Mouse (Mus musculus) limb, embryonic 12.5 days (tissue): ENCODE results near the gene Adgrg7. TPM values are rescaled to one million over a fixed set of nuclear protein-coding genes. Genes with fewer than 3 reads are reported as not detected.
A peak's percentile ranks its signal among the peaks of the same experiment; 100 is the strongest.

Experiments
- ATAC-seq: fragments of 200-750 bp; cut with Nextera tagmentation; 2 replicates; pipeline ENCODE4 v1.8.0; 2017; ENCODE audit warnings: low read depth, moderate TSS enrichment; ENCODE audit not compliant: insufficient number of reproducible peaks, insufficient read depth, low FRiP score, low TSS enrichment
- H3K27ac ChIP-seq: fragments of 300-500 bp; sonication (generic); 2 replicates; pipeline ENCODE4 v1.5.1; 2016; ENCODE audit warnings: mild to moderate bottlenecking, moderate library complexity
- H3K27me3 ChIP-seq: fragments of 300-500 bp; sonication (generic); 2 replicates; pipeline ENCODE4 v1.6.1; 2016; ENCODE audit warnings: mild to moderate bottlenecking, moderate library complexity
- H3K36me3 ChIP-seq: fragments of 300-500 bp; sonication (generic); 2 replicates; pipeline ENCODE4 v1.6.1; 2016; ENCODE audit warnings: mild to moderate bottlenecking, moderate library complexity
- H3K4me1 ChIP-seq: fragments of 300-500 bp; sonication (generic); replicated peaks from 2 replicates; pipeline ENCODE4 v1.6.1; 2016
- H3K4me2 ChIP-seq: fragments of 300-500 bp; sonication (generic); 2 replicates; pipeline ENCODE4 v1.6.1; 2016; ENCODE audit warnings: mild to moderate bottlenecking, moderate library complexity
- H3K4me3 ChIP-seq: fragments of 300-500 bp; sonication (generic); replicated peaks from 2 replicates; pipeline ENCODE4 v1.5.1; 2016; ENCODE audit warnings: mild to moderate bottlenecking
- H3K9ac ChIP-seq: fragments of 300-500 bp; sonication (generic); replicated peaks from 2 replicates; pipeline ENCODE4 v1.6.1; 2016; ENCODE audit warnings: mild to moderate bottlenecking, moderate library complexity
- H3K9me3 ChIP-seq: fragments of 300-500 bp; sonication (generic); 2 replicates; pipeline ENCODE4 v1.6.1; 2016; ENCODE audit warnings: mild to moderate bottlenecking, moderate library complexity
- WGBS: fragments of 180-500 bp; shearing (Covaris S2); methylation state at CpG from one replicate; pipeline ENCODE4 v1.1.7; 2016; 5-methylcytosine and 5-hydroxymethylcytosine counted together
- polyA plus RNA-seq: library from polyadenylated mRNA; unstranded; fragments of >200 nt; fragmentation: Nextera tagmentation; extraction: Ambion mirVana; gene quantifications from 2 replicates; pipeline ENCODE4 v1.2.1, GENCODE M21; 2016

Gene Adgrg7
- polyA plus RNA-seq, 1 experiment from 2014 or later: not detected

DNA sequence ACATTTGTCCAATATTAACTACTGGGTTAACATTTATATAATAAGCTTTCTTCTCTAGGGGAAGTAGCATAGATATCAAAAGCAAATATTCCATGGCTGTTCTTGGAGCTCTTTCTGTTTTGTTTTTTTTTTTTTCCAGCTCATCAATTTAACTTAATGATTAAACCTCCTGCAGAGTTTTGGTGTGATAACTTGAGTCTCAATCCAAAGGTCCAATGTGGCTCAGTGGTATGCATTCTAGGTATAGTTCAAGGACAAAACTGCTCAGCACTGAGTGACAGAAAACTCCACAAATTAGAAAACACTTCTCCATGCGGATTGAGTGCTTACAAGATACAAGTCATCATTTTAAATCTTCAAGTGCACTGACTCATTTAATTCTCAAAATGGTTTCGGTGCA lies 9.7 kb downstream of the Adgrg7 start:
- Histone ChIP-seq H3K27ac (no peak overlapping the region), H3K4me1 (no peaks in the 10 kb centered on the region), H3K9ac (no peak overlapping the region), H3K36me3 (no peaks in the 10 kb centered on the region), H3K4me2 (no peak overlapping the region), H3K9me3 (no peaks in the 10 kb centered on the region), H3K4me3 (no peak overlapping the region), H3K27me3 (no peaks in the 10 kb centered on the region)
- 88% methylated on average over 2 of the region's 2 CpGs for WGBS
- ATAC-seq: no peak

DNA sequence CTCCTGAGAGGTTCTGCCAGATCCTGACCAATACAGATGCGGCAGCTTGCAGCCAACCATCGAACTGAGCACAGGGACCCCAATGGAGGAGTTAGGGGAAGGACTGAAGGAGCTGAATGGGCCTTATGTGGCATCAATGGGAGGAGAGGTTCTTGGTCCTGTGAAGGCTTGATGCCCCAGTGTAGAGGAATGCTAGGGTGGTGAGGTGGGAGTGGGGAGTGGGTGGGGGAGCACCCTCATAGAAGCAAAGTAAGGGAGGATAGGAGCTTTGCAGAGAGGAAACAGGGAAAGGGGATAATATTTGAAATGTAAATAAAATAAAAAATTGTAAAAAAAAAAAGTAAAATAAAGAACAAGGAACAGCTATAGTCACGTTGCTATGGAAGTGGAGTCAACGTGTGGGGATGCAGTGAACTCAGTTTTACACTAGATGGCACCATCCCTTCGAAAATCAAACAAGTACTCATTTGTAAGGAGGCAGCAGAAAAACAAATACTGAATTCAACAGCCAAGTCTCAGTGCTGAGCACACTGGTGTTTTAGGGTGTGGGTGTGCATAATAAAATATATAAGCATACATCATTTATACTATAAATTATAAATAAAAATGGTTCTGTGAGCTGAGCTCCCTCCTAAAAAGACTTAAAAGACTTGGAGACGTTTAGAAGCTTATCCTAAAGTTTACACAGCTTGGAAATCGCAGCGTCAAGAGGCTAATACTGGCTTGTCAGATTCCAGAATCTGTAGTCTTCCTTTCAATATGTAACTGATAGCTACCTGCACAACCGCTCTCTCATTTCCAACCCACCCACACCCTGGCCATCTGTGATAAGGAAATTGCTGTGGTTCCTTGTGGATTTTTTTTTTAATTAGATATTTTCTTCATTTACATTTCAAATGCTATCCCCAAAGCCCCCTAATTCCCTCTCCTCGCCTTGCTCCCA lies 24.2 kb downstream of the Adgrg7 start:
- Histone ChIP-seq H3K4me3 (no peak overlapping the region), H3K27me3 (peaks cover 6% of the 10 kb centered on the region), H3K9me3 (no peaks in the 10 kb centered on the region), H3K27ac (no peak overlapping the region), H3K36me3 (no peaks in the 10 kb centered on the region), H3K4me1 (no peaks in the 10 kb centered on the region), H3K4me2 (no peak overlapping the region), H3K9ac (no peak overlapping the region)
- no peak for ATAC-seq
- WGBS: 50% methylated on average over 10 of the region's 10 CpGs

DNA sequence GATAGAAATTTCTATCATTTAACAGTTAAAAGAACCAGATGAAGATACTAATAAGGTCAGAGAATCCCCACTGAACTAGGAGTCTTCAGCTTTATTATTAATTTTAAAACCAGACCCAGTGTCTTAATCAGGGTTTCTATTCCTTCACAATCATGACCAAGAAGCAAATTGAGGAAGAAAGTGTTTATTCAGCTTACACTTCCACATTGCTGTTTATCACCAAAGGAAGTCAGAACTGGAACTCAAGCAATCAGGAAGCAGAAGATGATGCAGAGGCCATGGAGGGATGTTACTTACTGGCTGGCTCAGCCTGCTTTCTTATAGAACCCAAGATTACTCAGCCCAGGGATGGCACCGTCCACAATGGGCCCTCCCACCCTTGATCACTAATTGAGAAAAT lies 66.6 kb downstream of the Adgrg7 start:
- no peak for ATAC-seq
- H3K9ac ChIP-seq: no peak overlapping the region
- WGBS: 36% methylated on average over 1 of the region's 1 CpGs
- H3K27me3 ChIP-seq: no peaks in the 10 kb centered on the region
- H3K4me2 ChIP-seq: no peak overlapping the region
- H3K27ac ChIP-seq: no peak overlapping the region
- no peaks in the 10 kb centered on the region for H3K36me3 ChIP-seq
- no peaks in the 10 kb centered on the region for H3K9me3 ChIP-seq
- H3K4me3 ChIP-seq: no peak overlapping the region
- no peaks in the 10 kb centered on the region for H3K4me1 ChIP-seq

DNA sequence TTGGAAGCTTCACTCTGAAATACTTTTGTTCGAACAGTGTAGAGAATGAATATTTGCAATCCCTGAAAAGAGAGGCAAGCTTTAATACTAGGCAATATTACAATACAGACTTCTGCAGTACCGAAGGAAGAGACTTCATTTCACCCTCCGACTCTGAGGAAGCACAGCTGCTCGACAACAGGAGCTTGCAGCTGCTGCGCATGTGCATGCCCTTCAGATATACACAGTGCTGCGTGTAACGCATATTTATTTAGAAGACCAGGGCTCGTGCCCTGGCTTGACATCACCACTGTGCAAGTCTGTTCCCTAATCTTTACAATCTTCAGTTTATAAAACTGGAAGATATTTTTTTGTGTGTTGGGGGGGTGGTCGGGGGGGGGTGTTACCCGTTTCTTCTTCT lies 70.7 kb downstream of the Adgrg7 start:
- 85% methylated on average over 10 of the region's 10 CpGs for WGBS
- no peak for ATAC-seq
- H3K27ac ChIP-seq: no peak overlapping the region
- H3K27me3 ChIP-seq: no peaks in the 10 kb centered on the region
- no peaks in the 10 kb centered on the region for H3K9me3 ChIP-seq
- no peak overlapping the region for H3K4me3 ChIP-seq
- no peak overlapping the region for H3K9ac ChIP-seq
- no peaks in the 10 kb centered on the region for H3K36me3 ChIP-seq
- no peaks in the 10 kb centered on the region for H3K4me1 ChIP-seq
- H3K4me2 ChIP-seq: no peak overlapping the region

DNA sequence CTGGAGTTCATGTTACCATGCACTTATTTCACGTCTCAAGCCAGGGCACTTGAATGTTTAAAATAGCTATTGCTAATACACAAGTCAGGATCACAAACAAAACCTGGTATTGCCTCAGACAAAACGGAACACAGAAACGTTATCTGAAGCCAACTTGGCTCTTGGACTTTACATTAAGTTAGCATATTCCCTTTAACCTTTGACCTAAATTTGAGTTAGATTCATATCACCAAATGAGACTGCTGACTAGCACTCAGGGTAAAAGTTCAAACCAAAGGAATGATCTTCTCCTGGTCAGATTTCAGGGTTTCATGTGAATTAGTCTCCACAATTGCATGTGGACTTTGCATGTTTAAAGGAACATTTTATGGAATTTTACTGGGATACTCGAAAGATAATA lies 73.3 kb downstream of the Adgrg7 start:
- no peaks in the 10 kb centered on the region for H3K27me3 ChIP-seq
- no peaks in the 10 kb centered on the region for H3K36me3 ChIP-seq
- WGBS: 67% methylated on average over 4 of the region's 4 CpGs
- H3K9me3 ChIP-seq: no peaks in the 10 kb centered on the region
- no peak overlapping the region for H3K9ac ChIP-seq
- no peak for ATAC-seq
- H3K4me2 ChIP-seq: no peak overlapping the region
- no peak overlapping the region for H3K27ac ChIP-seq
- no peaks in the 10 kb centered on the region for H3K4me1 ChIP-seq
- H3K4me3 ChIP-seq: no peak overlapping the region

DNA sequence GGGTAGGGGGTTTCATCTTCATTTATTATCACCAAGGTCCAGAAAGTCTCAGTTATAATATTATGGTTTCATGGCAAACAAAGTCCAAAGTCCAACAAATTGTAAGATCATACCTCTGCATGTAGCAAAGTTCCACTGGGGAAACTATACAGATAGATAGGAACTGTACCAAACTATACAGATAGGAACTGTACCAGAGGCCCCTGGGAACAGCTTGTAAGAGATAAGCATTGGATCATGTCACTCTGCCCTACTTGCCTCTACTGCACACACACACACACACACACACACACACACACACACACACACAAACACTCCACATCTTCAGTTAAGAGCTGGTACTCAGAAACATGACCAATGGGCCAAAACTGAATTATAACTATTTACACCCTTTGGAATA lies 76.6 kb downstream of the Adgrg7 start:
- no peak for ATAC-seq
- Histone ChIP-seq H3K4me1 (peaks cover 10% of the 10 kb centered on the region), H3K27me3 (no peaks in the 10 kb centered on the region), H3K4me3 (no peak overlapping the region), H3K9ac (no peak overlapping the region), H3K27ac (no peak overlapping the region), H3K4me2 (no peak overlapping the region), H3K36me3 (no peaks in the 10 kb centered on the region), H3K9me3 (no peaks in the 10 kb centered on the region)

DNA sequence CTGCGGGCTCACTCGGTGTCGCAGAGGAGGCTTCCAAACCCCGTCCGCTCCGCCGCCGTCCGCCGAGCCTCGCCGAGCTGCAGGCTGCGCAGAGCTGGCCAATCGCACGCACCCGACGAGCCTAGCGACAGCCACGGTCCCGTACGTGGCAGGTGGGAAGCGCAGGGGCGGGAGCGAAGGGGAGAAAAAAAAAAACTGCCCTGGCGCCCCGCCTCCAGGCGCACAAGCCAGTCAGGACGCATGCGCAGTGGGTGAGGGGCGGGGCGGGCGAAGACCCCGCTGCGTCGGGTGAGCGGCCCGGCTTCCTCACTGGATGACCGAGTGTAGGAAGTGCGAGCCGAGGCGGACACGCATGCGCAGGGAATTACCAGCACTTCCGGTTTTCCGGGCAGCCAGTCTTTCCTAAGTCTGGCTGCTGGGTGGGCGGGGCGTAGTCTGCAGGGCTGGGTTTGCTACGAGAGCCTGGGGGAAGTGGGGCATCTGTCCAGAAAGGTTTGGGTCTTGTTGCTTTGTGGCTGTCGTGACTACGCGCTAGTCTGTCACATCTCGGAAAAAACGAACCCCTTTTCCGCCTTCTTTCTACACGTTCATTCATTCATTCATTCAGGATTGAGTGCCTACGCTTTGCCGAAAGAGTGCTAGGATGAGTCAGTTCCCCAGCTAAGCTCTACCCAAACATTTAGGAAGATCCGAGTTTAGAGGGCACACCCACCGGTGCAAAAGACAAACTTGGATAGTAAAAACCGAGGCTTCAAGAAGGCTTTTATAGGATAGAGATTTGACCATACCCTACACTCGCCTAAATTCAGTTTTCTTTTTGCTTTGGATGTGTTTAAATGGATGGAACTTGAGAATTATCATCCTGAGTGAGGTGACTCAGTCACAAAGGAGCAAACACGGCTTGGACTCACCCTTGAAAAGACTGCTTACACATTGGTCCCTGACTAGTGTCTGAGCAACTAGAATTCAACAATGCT lies 78.1 kb downstream of the Adgrg7 start, which contains the start of gene Tfg:
Tfg (minus strand) TSS at position 227 of the 977 bp plus-strand sequence.
- Histone ChIP-seq H3K9ac (peak within 1 kb of the TSS; percentile 85), H3K36me3 (peaks cover 2% of the 10 kb centered on the region; the same call in 1 of the 2 replicates), H3K4me1 (peaks cover 10% of the 10 kb centered on the region), H3K9me3 (no peaks in the 10 kb centered on the region), H3K4me3 (peak within 1 kb of the TSS; percentile 78), H3K4me2 (peak within 1 kb of the TSS; percentile 68), H3K27ac (peak within 1 kb of the TSS; percentile 99), H3K27me3 (no peaks in the 10 kb centered on the region)
- peak; percentile 98 for ATAC-seq
- WGBS: under 1% methylated on average over 60 of the region's 62 CpGs

DNA sequence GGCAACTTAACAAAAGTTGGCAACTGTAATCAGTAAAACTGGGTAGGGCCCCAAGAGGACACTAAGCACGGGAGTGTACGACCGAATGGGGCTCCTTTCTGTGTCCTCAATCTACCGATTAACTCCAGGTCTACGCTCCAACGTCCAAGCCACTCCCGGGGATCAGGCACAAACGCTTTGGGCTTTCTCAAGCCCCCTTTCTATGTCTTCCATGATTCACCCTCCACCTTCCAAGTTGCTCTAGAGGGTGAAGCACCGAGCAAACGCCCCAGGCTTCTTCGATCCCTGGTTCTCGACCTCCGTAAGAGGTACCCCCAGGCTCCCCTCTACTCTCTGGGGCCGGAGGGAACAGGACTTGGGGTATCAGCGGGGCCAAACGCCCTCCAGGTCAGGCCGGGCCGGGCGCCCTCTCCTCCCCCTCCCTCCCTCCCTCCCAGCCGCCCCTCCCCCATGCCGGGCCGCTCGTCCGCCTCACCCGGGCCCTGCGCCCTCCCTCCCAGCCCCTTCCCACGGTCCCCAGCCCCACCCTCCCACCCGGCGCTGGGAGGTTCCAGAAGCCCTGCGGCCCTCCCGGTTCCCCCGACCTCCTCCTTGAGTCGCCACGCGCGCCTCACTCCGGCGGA lies 79.0 kb downstream of the Adgrg7 start:
- Histone ChIP-seq H3K9ac (peak overlapping the region; percentile 85), H3K4me2 (peak overlapping the region; percentile 68), H3K36me3 (peaks cover 10% of the 10 kb centered on the region), H3K9me3 (no peaks in the 10 kb centered on the region), H3K4me3 (peak overlapping the region; percentile 78), H3K27me3 (no peaks in the 10 kb centered on the region), H3K27ac (peak overlapping the region; percentile 99), H3K4me1 (peaks cover 10% of the 10 kb centered on the region)
- peak; percentile 81 for ATAC-seq
- WGBS: under 1% methylated on average over 28 of the region's 38 CpGs

DNA sequence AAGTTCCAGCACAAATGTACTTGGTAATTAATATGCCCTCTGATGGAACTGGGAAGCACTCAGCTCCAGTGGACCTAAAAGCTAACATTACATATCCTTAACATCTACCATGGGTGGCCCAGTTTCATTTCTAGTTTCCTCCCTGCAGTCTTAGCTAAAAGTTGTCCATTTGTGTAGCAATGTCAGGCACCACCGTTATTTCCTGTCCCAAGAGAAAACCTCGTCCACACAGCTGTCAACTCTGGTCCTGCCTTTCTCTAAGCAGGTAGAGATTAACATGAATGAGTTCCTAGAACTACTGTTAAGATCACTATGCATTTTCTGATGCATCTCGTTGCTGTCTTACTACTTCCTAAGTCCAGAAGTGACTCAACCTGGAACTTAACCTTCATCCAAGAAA lies 80.0 kb downstream of the Adgrg7 start:
- Histone ChIP-seq H3K36me3 (peaks cover 21% of the 10 kb centered on the region), H3K27me3 (no peaks in the 10 kb centered on the region), H3K27ac (no peak overlapping the region), H3K4me3 (peak overlapping the region; percentile 78), H3K4me2 (peak overlapping the region; percentile 68), H3K9ac (no peak overlapping the region), H3K4me1 (peaks cover 10% of the 10 kb centered on the region), H3K9me3 (no peaks in the 10 kb centered on the region)
- no peak for ATAC-seq
- 87% methylated on average over 3 of the region's 3 CpGs for WGBS

DNA sequence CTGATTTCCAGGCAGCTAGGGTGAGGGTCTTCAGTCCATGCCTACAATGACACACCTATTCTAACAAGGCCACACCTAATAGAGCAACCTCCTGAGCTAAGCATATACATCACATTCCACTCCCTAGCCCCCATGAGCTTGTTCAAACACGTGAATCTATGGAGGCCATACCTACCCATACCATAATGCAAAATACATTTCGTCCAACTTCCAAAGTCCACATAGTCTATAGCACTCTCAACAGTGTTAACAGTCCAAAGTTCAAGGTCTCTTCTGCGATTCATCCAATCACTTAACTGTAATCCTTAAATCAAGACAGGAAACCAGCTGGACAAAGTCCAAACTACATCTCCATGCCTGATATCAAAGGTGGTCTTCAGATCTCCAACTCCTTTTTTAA lies 85.6 kb downstream of the Adgrg7 start:
- no peak overlapping the region for H3K4me2 ChIP-seq
- no peak for ATAC-seq
- no peak overlapping the region for H3K4me3 ChIP-seq
- H3K4me1 ChIP-seq: no peaks in the 10 kb centered on the region
- H3K9me3 ChIP-seq: no peaks in the 10 kb centered on the region
- H3K9ac ChIP-seq: no peak overlapping the region
- H3K27ac ChIP-seq: no peak overlapping the region
- WGBS: 93% methylated on average over 3 of the region's 3 CpGs
- peaks cover 62% of the 10 kb centered on the region for H3K36me3 ChIP-seq
- no peaks in the 10 kb centered on the region for H3K27me3 ChIP-seq

DNA sequence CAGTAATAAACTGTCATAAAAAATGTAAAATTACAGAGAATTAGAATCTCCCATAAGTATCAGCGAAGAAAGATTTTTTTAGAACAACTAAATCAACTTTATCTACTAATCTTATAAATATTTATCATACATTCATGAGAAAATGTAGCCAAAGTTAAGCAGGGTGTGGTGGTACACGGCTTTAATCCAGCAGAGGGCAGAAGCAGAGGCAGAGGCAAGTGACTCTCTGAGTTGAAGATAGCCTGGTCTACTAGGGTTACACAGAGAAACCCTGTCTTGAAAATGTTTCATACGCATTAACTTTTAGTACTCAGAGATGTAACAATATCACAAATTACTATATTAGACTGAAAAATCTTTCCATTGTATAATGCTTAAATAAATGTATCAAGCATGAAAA lies 89.9 kb downstream of the Adgrg7 start:
- WGBS: 92% methylated on average over 3 of the region's 3 CpGs
- H3K36me3 ChIP-seq: peaks cover 66% of the 10 kb centered on the region

More for the DNA sequence above, 89.9 kb downstream of the Adgrg7 start:
- Histone ChIP-seq H3K27me3 (no peaks in the 10 kb centered on the region), H3K4me2 (no peak overlapping the region), H3K4me1 (no peaks in the 10 kb centered on the region), H3K4me3 (no peak overlapping the region), H3K9me3 (no peaks in the 10 kb centered on the region), H3K9ac (no peak overlapping the region), H3K27ac (no peak overlapping the region)
- no peak for ATAC-seq
